Mouse (Mus musculus) R1 (cell line): ENCODE measurements at regions not wholly inside any gene's neighbourhood (a gene's known extent, or its start where the extent isn't known, plus 50 kb on each side); places are given as distances from the start of the nearest gene placed in this dataset.
A peak's percentile ranks its signal among the peaks of the same experiment; 100 is the strongest.

Experiments
- DNase-seq: peaks from one replicate; pipeline ENCODE4 v3.0.0-alpha.2; 2018; ENCODE audit warnings: low read depth, low spot score

DNA sequence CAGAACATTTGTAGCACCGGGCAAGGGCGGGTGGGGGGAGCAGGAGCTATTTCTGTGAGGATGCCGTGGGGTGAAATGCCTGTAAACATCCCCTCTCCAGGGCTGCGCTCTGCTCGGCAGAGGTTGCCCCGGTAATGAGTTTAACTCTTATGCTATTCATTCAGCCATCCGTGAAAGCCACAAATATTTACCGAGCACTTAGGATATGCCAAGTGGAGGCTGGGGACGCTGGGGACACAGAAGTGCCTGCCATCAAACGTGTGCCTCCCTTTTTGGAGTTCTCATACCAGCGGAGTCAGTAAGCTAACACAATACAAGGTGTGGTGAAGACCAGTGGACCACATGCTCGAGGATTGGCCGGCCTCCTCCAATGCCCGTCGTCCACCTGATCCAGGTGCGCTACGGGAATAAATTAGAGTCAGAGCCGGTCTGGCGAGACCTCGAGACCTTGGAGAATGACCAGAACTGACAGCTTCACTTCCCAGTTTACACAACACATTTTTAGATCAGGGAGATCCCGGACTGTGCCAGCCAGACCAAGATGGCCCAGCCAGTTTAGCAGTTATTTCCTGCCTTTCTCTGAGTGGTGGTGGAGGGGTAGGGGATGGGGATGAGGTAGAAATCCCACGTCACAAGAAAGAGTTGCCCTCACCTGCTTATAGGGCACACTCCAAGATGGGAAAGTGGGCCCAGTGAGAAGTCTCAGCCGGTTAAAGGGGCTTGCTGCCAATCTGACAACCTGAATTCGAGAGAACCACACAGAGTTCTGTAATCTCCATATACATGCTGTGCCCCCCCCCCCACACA is 134.4 kb downstream of the 2410131K14Rik start:
- no peak for DNase-seq

DNA sequence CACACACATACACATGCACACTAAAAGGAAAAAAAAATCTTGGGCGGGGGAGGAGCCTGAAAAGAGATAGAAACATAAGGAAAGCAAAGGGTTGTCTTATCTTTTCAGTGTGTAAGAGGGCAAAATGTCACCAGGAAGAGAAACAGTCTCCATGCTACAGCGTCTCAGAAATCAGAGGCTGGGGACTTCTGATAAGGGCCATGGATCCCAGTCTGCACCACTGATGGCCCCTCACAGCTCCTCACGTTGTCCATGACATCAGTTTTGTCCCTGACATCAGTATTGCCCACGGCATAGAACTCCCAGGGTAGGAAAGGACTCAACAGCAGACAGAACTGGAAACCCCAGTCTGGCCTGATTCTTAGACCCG is 135.0 kb downstream of the 2410131K14Rik start:
- no peak for DNase-seq

DNA sequence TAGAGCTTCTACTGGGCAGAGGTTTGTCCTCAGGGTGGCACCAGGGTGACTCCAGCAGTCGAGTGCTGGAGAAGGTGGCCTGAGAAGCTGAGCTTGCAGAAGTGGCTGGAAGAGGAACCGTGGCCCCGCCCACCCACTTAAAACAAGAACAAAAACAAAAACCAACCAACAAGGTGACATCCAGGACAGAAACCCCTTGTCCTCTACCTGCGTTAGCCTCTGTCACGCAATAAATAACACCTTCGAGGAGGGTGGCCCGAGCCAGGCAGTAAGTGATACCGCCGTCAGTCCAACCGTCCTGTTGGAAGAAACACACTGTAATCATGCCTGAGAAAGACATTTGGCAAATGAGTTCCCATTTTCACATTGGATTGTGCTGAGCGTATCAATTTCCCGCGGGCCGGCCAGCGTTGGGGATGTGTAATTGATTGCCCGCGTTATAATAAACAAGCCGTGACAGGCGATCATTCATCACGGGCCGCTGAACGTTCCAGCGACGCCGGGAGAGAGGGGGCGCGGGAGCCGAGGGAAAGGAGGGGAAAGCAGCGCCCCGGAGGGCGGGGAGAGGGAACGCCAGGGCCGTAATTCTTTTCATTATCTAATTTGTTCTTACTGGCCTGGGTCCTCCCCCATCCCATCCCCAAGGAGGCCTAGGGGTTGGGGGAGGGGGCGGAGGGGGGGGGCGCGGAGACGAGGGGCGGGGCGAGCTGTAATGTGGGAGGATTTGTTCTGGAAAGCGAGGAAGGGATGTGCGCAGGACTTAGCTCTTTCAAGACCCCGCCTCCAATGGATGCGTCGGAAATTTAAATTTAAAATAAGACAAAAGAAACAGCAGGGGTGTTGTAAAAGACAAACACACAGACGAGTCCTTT is 135.6 kb downstream of the 2410131K14Rik start:
- peak; percentile 96 for DNase-seq

DNA sequence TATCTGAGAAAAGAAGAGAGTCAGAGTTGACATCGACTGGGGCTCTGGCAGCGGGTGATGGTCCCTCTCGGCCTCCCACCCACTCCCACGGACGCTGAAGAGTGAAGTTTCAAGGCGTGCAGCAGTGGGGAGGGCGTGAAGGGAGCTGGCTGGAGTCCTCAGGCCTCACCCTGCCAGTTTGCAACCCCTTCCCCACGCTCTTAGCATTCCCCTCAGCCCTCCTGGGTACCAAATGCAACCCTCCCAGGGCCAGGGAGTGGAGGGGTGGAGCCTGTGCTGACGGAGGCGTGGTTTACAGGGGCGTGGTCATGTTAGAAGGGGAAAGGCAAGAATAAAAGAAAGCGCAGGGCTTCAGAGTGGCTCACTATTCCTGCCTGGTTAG is 136.3 kb downstream of the 2410131K14Rik start:
- peak; percentile 94 for DNase-seq

DNA sequence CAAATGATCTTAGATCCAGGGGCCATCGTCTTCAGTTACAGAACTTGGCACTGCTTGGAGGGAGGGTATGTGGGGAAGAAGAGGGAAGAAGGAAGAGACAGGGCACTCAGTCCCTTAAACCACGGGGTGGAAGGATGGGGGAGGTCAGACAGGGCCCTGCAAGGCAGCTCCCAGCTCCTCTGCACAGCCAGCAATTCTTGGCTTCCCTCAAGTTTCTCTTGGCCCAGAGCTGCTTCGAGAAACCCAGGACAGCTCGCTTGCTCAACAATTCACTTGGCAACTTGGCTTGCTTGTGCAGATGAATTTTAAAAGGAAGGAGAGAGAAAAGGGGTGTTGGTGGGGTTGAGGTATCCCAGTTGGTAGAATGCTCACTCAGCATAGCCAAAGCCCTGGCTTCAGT is 141.1 kb downstream of the 2410131K14Rik start:
- DNase-seq = no peak

DNA sequence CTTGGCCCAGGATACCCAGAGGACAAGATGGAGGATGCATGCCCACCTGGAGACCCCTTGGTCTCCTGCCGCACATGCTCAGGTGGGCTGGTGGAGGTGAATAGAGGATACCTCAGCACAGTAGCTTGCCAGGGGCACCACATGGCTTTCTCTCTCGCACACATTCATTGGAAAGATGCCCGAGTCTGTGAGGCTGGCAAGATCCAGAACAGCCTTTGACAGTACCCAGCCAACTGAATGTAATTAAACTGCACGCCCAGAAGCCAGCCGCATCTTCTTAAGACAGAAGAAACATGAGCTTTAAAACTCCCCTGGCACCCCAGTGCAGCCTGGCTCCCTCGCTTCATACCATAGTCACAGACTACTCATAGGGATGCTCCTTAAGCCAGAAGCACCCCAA is 143.4 kb downstream of the 2410131K14Rik start:
- DNase-seq = no peak

DNA sequence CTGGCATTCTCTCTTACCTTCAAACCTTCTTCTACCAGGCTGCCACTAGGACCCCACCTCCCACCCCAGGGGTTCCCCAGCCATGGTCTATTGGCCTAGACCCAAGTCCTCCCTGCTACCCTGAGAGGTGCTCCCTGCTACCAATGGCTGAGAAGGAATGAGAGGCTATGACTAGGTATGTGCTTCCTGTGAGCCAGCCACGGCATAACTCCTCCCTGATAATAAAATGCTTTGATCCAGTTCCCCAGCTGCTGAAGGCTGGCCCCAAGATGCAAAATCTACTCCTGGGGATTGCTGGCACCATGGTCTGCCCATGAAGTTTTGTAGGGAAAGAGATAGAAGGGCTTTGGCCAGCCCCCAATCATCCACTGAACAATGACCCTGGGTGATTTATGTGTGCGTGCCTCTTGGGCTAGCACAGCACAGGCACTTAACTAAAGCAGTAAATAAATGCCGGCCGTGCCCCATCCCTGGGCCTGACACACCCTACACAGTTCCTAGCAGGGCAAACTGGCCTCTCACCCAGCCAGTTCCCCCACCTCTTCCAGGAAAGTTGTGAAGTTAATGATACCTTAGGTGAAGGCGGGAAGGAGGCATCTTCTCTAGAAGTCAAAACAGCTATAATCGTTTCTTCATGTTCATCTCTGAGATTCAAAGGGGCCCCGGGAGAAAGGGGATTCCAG is 145.8 kb downstream of the 2410131K14Rik start:
- no peak for DNase-seq

DNA sequence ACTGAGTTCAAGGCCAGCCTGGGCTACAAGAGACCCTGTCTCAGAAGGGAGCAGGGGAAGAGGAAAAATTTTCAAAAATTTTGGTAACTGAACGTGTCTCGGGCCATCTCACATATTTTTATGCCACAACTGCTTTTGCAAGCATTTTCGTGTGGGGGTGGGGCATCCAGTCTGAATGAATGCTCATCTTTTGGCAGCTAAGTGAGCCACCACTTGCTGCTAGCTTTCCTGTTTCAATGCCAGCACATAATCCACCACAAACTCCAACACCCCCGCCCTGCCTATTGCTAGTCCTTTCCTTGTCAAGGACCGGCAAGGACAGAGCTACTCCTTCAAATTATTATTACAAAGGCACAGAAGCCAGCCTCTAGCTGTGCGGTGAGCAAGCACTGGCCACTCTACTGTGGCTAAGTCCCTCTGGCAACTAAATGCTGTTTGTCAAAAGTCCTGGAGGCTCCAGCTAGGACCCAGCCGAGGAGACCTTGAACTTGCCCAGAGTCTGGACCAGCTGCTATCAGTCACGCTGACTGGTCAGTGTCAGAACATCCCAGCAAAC is 148.0 kb downstream of the 2410131K14Rik start:
- DNase-seq = no peak

DNA sequence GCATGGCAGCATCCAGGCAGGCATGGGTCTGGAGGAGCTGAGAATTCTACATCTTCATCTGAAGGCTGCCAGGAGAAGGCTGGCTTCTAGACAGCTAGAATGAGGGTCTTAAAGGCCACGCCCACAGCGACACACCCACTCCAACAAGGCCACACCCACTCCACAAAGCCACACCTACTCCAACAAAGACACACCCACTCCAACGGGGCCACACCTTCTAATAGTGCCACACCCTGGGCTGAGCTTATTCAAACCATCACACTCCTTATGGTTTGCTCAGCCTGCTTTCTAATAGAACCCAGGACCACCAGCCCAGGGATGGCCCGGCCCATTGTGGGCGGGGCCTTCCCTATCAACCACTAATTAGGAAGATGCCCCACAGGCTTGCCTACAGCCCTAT is 149.0 kb downstream of the 2410131K14Rik start:
- DNase-seq = peak; percentile 79

DNA sequence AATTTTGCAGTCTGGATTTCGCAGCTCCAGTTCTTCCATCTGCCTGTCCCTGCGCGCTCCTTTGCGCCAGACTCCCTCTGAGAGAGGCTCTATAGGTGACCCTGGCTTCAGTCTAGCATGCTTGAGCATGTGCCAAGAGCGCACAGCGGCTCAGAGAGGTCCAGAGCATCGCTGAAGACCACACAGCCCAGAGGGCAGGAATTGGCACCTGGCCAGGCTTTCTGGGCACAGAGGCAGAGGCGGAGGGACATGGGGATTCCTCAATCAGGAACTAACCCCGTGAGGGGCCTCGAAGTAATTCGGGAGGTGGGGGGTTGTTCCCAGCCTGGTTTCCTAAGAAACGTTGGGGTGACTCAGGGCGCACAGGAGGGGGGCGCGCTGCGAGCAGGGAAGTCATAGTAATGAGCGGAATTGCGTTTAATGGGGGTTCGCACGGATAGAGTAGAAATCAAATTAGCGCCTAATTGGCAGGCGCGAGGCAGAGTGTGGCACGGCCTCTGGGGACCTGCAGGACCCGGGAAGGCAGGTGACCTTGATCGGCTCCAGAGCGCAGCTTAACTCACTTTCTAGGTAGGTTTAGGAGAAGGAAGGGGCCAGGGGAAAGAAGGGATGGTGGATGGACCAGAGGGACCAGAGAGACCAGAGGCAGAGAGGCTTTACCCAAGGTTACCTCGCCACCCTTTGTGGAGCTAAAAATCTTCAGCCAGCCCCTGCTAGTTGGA is 151.1 kb downstream of the 2410131K14Rik start:
- DNase-seq = peak; percentile 39

DNA sequence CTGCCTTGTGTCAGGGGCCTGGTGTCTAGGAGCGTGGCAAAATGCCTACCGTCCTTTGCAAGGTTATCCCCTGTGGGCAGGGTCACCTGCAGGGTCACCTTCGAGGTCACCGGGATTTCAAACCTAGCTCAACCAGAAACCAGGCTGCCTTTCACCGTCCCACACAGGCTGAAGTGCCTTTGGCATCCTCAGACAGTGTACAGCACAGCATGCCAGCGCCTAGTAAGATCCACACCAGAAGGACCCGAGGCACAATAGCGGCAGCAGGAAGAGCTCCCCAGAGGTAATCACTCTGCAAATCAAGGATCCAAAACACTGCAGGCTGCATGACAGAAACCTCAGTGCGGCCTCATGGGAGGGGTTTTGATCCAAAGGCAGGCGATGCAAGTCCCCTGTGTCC is 155.9 kb downstream of the 2410131K14Rik start:
- no peak for DNase-seq

DNA sequence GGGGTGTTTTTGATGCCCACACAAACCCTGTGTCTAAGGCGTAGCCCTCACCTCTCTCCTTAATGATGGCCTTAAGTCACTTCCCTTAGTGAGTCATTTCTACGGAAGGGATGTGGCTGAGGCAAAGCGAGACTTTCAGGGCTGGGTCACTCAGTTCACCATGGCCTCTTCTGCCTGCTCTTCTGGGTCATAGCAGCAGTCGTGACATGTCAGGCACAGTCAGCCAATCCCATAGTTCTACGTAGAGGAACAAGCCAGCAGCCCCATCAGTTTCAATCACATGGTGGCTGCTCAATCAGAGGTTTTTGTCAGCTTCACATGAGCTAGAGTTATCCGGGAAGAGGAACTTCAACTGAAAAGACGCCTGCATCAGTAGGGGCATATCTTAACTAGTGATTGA is 156.1 kb upstream of the Med13l start:
- DNase-seq = no peak

DNA sequence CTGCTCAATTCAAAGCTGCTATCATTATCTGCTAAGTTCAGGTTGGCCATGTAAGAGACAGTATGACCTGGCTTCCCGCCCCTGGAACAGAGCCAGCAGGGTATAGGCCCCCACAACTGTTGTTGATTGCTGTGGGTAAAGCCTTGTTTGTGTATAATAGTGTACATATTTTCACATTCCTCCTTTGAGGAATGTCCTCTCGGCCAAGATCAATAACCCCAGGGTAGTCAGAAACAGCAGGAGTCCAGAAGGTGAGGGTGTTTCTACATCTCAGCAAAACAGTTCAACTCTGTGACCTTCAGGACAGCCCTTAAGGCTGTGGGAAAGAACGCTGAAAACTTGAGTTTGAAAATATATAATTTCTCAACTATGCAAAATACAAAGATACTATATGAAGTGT is 155.1 kb upstream of the Med13l start:
- peak; percentile 51 for DNase-seq

DNA sequence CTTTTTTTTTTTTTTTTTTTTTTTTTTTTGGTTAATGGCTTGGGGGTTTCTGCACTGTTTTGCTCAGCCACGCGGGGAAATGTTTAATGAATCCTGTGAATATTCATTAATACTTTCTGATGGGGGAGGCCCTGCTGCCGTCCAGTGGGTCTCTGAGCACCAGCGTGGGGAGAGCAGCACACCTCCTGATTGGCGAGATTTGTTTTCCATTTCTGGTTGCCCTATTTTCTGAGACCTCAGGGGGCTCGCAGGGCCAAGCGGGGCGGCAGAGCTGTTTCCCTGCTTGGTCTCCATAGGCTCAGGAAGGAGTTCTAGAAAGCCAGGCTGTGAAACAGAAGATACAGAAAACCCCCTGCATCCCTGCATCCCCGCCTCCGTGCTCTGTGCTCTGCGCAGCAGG is 153.0 kb upstream of the Med13l start:
- no peak for DNase-seq

DNA sequence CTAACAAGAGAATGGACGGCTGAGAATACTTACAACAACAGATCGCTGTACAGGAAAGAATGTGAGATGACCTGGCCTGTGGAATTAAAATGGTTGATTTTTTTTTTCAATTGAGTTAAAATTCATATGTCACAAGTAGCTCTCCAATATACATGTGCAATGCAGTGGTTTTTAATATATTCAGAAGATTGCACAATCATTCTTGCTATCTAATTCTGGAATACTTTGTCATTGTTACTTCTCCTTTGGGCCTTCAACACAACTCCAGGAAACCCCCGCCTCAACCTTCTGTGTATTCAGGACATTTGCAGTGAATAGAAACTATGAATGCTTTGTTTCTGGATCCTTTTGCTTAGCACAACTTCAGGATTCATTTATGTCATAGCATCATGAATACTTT is 152.5 kb upstream of the Med13l start:
- DNase-seq = no peak

DNA sequence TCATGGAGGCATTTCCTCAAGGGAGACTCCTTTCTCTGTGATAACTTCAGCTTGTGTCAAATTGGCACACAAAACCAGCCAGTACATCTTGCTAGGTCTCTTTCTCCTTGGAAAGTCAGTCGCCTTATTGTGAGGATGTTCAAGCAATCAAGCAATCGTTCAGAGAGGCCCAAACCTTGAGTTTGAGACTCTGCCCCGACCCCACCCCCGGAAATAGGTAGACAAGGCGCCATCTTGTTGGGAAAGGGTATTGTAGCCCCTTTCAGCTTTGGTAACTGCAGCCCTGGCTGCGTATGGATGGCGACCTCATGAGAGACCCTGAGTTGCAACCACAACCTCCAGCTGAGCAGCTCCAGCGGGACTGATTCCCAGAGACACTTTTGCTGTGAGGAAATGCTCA is 151.7 kb upstream of the Med13l start:
- DNase-seq = peak; percentile 86

DNA sequence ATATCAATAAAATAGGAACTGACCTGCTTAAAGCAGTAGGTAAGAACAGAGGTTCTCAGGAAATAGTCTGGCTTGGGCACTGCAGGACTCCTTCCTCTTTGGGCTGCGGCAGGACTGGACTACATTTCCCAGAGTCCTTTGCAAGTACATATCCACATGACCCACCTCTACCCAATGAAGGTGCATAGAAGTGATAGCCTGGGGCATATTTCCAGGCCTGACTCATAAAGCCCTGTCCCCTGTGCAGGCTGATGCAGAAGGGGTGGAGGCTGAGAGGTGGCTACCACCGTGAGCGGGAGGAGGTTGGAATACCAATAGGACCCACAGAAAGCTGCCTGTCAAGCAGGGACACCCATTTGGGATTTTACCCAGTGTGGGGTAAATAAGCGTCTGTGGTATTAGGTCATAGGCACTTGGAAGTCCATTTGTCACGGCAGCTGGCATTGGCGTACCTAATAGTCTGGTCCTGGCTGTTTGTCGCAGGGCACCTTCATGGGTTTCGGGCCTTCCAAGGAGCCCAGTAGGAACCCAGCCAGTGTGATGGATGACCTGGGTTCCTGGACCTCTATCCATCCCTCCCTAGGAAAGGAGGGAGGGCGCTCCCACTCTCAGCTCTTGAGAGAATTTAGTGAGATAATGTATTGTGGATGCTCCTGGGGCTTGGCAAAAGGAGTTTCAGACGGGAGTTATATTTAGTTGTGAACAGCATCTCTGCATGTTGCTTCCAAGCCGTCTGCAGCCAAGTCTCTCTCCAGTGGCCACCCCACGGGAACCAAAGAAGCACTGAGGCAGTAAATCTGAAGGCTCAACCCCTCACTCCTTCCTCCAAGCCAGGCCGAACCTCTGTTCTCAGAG is 146.8 kb upstream of the Med13l start:
- peak; percentile 96 for DNase-seq

DNA sequence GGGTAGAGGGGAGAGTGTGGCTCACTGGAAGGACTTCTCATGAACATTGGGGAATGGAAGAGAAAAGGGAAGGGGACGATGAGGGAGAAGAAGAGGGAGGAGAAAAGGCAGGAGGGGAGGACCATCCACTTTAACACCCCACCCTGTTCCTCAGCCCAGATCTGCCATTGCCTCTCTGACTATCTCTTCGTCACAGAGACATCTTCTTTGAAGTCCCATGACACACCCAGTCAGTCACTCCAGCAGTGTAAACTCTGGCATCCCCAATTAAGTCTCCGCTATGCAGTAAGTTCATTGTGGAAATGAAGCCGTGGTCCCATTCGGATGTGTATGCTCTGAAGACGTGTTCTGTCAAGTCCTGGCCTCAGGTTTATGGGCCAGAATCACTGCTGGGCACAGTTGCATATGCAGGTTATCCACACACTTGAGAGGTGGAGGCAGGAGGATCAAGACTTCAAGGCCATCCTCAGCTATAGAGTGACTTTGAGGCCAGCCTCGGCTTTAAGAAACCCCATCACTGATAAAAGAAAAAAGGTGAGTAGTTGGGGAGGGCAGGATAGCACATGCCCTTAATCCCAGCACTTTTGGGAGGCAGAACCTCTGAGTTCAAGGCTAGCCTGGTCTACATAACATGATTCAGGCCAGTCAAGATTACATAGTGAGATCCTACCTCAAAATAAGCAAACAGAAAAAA is 141.0 kb upstream of the Med13l start:
- no peak for DNase-seq

DNA sequence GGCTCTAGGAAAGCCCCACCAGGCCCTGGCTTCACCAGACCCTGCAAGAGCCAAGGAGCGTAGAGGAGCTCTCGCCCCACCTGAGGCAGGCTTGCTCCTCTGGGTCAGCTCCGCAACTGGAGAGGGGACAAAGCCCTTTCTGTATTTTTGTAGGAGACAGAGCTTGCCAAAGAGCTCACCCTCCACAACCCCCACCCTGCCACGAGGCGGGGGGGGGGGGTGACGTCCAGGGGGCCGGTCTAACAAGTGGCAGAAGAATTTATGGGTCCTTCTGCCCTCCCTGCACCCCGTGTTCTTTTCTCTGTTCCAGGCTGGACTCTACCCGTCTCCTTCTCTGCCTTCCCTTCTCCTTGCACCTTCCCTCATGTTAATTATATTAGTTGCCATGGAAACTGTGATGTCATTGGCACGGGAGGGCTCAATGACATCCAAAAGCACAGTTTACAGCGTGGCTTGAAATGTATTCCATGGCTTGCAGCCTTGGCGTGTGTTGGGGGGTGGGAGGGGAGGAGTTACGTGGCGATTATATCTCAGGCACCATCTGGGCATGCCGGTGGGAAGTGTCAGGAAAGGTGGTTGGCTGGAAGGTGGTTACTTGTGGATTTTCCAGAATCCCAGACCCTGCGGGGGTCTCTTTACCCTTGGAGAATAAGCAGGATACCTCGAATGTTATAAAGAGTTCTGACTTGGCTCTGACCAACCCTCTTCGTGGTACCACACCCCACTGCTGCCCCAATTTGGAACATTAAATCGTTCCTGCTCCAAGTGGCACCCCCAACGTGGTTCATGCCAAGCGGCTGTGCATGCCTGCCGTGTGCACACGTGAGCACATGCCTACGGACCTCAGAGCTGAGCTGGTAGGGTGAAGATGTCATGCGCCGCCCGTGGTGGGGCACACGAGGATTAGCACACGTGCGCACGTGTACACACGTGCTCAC is 138.3 kb upstream of the Med13l start:
- DNase-seq = peak; percentile 85
